Mouse (Mus musculus) forebrain, embryonic 15.5 days (tissue): ENCODE data around the gene Lrrc4. TPM values are rescaled to one million over a fixed set of nuclear protein-coding genes. Genes with fewer than 3 reads are reported as not detected.

ENCODE experiments used
- ATAC-seq: fragments of 200-750 bp; cut with Nextera tagmentation; replicated peaks from 2 replicates; pipeline ENCODE4 v1.8.0; 2017; ENCODE audit warnings: mild to moderate bottlenecking, moderate TSS enrichment, moderate library complexity
- H3K27ac ChIP-seq: fragments of 300-500 bp; sonication (generic); replicated peaks from 2 replicates; pipeline ENCODE4 v1.5.1; 2015; ENCODE audit warnings: mild to moderate bottlenecking, inconsistent platforms
- H3K27me3 ChIP-seq: fragments of 300-500 bp; sonication (generic); 2 replicates; pipeline ENCODE4 v1.6.1; 2015; ENCODE audit warnings: inconsistent platforms
- H3K36me3 ChIP-seq: fragments of 300-500 bp; sonication (generic); 2 replicates; pipeline ENCODE4 v1.6.1; 2015; ENCODE audit warnings: mild to moderate bottlenecking, inconsistent platforms
- H3K4me1 ChIP-seq: fragments of 300-500 bp; sonication (generic); 2 replicates; pipeline ENCODE4 v1.6.1; 2015; ENCODE audit warnings: inconsistent platforms
- H3K4me2 ChIP-seq: fragments of 300-500 bp; sonication (generic); replicated peaks from 2 replicates; pipeline ENCODE4 v1.6.1; 2015; ENCODE audit warnings: mild to moderate bottlenecking, inconsistent platforms
- H3K4me3 ChIP-seq: fragments of 300-500 bp; sonication (generic); 2 replicates; pipeline ENCODE4 v1.5.1; 2015; ENCODE audit warnings: mild to moderate bottlenecking, inconsistent platforms
- H3K9ac ChIP-seq: fragments of 300-500 bp; sonication (generic); replicated peaks from 2 replicates; pipeline ENCODE4 v1.6.1; 2015; ENCODE audit warnings: mild to moderate bottlenecking, inconsistent platforms
- H3K9me3 ChIP-seq: fragments of 300-500 bp; sonication (generic); 2 replicates; pipeline ENCODE4 v1.6.1; 2016; ENCODE audit warnings: inconsistent platforms
- WGBS: fragments of 180-500 bp; shearing (Covaris S2); methylation state at CpG from one replicate; pipeline ENCODE4 v1.1.7; 2015; ENCODE audit warnings: mixed read lengths; 5-methylcytosine and 5-hydroxymethylcytosine counted together
- polyA plus RNA-seq: library from polyadenylated mRNA; unstranded; fragments of >200 nt; fragmentation: Nextera tagmentation; extraction: Ambion mirVana; gene quantifications from 2 replicates; pipeline ENCODE4 v1.2.1, GENCODE M21; 2015

The Lrrc4 gene
- polyA plus RNA-seq, 1 experiment from 2014 or later: 6.5 TPM

- WGBS: 94% methylated on average over 1 of the region's 1 CpGs
- Histone ChIP-seq H3K4me3 (no peak overlapping the region), H3K4me1 (no peaks in the 10 kb centered on the region), H3K27me3 (no peaks in the 10 kb centered on the region), H3K9ac (no peak overlapping the region), H3K36me3 (no peaks in the 10 kb centered on the region), H3K27ac (no peak overlapping the region), H3K4me2 (no peak overlapping the region), H3K9me3 (no peaks in the 10 kb centered on the region)
- no peak for ATAC-seq
These were observed 156.9 kb downstream of the Lrrc4 start for GRCm38 (mm10) chr6:28674686-28675085.

- H3K4me1 ChIP-seq: no peaks in the 10 kb centered on the region
- H3K27ac ChIP-seq: no peak overlapping the region
- no peak for ATAC-seq
- no peak overlapping the region for H3K4me2 ChIP-seq
- H3K9me3 ChIP-seq: no peaks in the 10 kb centered on the region
- no peaks in the 10 kb centered on the region for H3K36me3 ChIP-seq
- H3K4me3 ChIP-seq: no peak overlapping the region
- H3K27me3 ChIP-seq: no peaks in the 10 kb centered on the region
- WGBS: 91% methylated on average over 1 of the region's 1 CpGs
- H3K9ac ChIP-seq: no peak overlapping the region
These were observed 159.2 kb downstream of the Lrrc4 start for GRCm38 (mm10) chr6:28672388-28672787.

DNA sequence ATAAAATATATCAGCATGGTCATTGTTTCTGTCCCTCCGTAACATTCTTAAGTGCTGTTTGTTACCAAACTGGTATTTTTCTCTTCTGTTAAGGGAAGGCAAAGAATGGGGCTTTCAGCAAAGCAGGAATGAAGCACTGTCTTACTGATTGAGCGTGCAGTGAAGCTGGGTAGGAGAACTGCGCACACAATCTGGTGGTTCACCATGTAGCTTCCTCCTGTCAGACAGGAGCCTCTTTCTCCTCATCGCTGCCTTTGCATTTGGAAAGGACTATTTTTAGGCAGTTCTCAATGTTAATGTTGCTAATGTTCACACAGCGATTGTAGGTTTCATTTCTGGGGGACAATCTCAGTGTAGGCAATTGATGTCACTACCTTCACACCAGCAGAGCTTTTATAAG, 162.3 kb downstream of the Lrrc4 start:
- Histone ChIP-seq H3K9ac (no peak overlapping the region), H3K36me3 (no peaks in the 10 kb centered on the region), H3K4me2 (no peak overlapping the region), H3K9me3 (no peaks in the 10 kb centered on the region), H3K27me3 (no peaks in the 10 kb centered on the region), H3K4me1 (0 out of 2 replicates have a peak, but pooled peaks cover 2% of the 10 kb centered on the region), H3K27ac (no peak overlapping the region), H3K4me3 (no peak overlapping the region)
- no peak for ATAC-seq
- WGBS: 91% methylated on average over 5 of the region's 5 CpGs

DNA sequence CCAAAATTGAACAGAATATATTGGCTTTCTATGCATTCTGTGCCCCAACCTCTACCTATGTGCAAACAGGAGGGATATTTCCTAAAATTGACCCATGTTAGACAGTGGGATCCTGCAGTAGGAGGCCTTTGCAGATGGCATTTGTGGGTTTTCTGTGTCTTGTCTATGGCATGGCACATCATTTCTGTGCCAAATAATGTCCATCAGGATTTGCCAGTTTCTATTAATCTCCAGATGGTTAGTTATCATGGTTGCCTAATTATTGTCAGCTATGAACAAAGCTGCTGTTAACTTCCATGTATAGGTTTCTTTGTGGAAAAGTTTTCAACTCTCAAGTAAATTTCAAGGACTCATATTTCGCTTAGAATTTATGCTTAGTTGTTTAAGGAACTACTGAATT, 164.0 kb downstream of the Lrrc4 start:
- H3K9me3 ChIP-seq: no peaks in the 10 kb centered on the region
- no peak overlapping the region for H3K9ac ChIP-seq
- no peak overlapping the region for H3K4me3 ChIP-seq
- H3K4me1 ChIP-seq: 0 out of 2 replicates have a peak, but pooled peaks cover 2% of the 10 kb centered on the region
- no peak for ATAC-seq
- no peak overlapping the region for H3K4me2 ChIP-seq
- H3K36me3 ChIP-seq: no peaks in the 10 kb centered on the region
- no peak overlapping the region for H3K27ac ChIP-seq
- no peaks in the 10 kb centered on the region for H3K27me3 ChIP-seq
- WGBS: 90% methylated on average over 1 of the region's 1 CpGs

DNA sequence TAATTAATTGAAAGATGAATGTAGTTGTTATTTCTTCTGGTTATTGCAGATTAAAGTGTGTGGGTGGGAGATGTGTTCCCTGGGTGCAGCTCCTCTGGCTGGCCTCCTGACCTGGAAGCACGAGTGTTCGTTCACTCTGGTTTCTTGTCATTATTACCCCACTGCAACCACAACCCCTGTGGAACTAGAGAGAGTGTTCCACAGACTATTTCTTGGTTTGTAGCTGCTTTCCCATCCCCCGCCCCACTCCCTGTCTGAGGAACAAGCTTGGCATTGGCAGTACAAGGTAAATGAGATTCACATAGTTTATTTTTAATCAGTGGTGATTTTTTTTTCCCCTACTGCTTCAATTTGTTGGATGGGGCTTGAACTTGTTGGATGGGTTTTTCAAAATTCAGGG, 166.8 kb downstream of the Lrrc4 start:
- no peaks in the 10 kb centered on the region for H3K36me3 ChIP-seq
- H3K27ac ChIP-seq: no peak overlapping the region
- no peak overlapping the region for H3K4me2 ChIP-seq
- no peaks in the 10 kb centered on the region for H3K27me3 ChIP-seq
- 0 out of 2 replicates have a peak, but pooled peaks cover 2% of the 10 kb centered on the region for H3K4me1 ChIP-seq
- ATAC-seq: no peak
- H3K9ac ChIP-seq: no peak overlapping the region
- H3K4me3 ChIP-seq: no peak overlapping the region
- 82% methylated on average over 3 of the region's 3 CpGs for WGBS
- H3K9me3 ChIP-seq: no peaks in the 10 kb centered on the region

DNA sequence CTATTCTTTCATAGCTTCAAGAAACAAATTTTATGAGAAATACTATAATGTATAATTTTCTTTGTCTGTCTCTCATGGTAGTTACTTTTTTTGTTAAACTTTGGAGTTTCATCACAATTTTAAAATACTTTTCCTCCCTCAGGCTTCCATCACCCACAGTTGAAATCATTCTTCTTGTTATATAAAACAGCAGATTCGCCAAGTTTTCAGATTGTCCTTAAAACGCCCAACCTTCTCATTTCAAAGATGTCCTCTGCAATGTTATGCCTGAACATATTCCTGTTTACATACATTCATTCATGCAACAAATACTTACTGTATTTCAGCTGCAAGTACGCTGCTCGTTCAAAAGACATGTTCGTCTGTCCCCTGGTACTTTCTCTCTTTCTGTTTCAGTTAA, 167.9 kb downstream of the Lrrc4 start:
- Histone ChIP-seq H3K4me3 (no peak overlapping the region), H3K4me2 (no peak overlapping the region)

GRCm38 (mm10) chr6:28663004-28663403, 168.5 kb downstream of the Lrrc4 start:
- H3K9me3 ChIP-seq: no peaks in the 10 kb centered on the region
- H3K27ac ChIP-seq: no peak overlapping the region
- no peak overlapping the region for H3K4me2 ChIP-seq
- 76% methylated on average over 3 of the region's 3 CpGs for WGBS
- H3K9ac ChIP-seq: no peak overlapping the region
- no peaks in the 10 kb centered on the region for H3K27me3 ChIP-seq
- no peak for ATAC-seq
- H3K4me1 ChIP-seq: 0 out of 2 replicates have a peak, but pooled peaks cover 2% of the 10 kb centered on the region
- no peak overlapping the region for H3K4me3 ChIP-seq
- no peaks in the 10 kb centered on the region for H3K36me3 ChIP-seq

More for the DNA sequence above, 167.9 kb downstream of the Lrrc4 start:
- Histone ChIP-seq H3K9ac (no peak overlapping the region), H3K27ac (no peak overlapping the region), H3K4me1 (0 out of 2 replicates have a peak, but pooled peaks cover 2% of the 10 kb centered on the region), H3K36me3 (no peaks in the 10 kb centered on the region), H3K9me3 (no peaks in the 10 kb centered on the region), H3K27me3 (no peaks in the 10 kb centered on the region)
- WGBS: 86% methylated on average over 5 of the region's 5 CpGs
- ATAC-seq: no peak

DNA sequence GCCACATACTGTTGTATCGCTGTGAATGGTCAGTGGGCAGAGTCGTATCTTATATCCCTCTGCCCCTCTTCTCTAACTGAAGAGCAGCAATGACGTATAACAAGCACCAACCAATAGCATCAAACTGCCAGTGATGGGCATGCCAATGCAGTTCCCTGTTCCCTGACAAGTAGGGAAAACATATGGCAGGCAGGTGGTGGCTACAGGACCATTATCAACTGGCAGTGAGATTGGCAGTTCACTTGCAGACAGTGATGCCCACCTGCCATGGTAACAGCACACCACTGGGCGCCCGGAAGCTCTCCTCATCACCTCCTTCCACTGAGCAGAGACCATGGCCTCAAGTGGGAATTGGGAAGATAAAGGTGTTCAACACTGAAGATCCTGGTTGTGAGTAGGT, 175.0 kb downstream of the Lrrc4 start:
- Histone ChIP-seq H3K27me3 (no peaks in the 10 kb centered on the region), H3K9me3 (no peaks in the 10 kb centered on the region), H3K36me3 (no peaks in the 10 kb centered on the region), H3K4me3 (no peak overlapping the region), H3K9ac (no peak overlapping the region), H3K4me1 (no peaks in the 10 kb centered on the region), H3K4me2 (no peak overlapping the region), H3K27ac (no peak overlapping the region)
- WGBS: 82% methylated on average over 5 of the region's 5 CpGs
- ATAC-seq: no peak

- H3K9ac ChIP-seq: no peak overlapping the region
- no peak overlapping the region for H3K4me3 ChIP-seq
- H3K36me3 ChIP-seq: no peaks in the 10 kb centered on the region
- H3K4me2 ChIP-seq: no peak overlapping the region
- H3K27ac ChIP-seq: no peak overlapping the region
- no peak for ATAC-seq
- peaks cover 5% of the 10 kb centered on the region; the same call in 1 of the 2 replicates for H3K4me1 ChIP-seq
- no peaks in the 10 kb centered on the region for H3K9me3 ChIP-seq
- no peaks in the 10 kb centered on the region for H3K27me3 ChIP-seq
These were observed 186.3 kb downstream of the Lrrc4 start for GRCm38 (mm10) chr6:28645231-28645630.

DNA sequence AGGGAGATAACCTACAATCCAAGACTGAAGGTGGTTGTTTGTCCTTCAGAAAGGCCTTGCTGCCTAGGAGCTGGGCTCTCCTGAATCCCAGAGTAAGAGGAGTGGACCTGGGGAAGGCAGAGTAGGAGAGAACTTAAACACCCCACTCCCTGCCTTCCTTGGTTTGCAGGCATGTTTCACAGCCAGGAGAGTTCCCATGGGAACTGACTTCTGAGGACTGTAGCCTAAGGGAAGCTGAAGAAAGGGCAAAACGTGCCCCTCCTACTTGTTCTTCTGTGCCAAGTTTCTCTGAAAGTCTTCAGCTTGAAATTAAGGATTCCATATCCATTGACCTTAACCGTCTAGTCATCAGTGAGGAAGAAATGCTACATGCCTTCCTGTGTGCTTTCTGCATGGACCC, 188.6 kb downstream of the Lrrc4 start:
- H3K4me2 ChIP-seq: no peak overlapping the region
- no peak for ATAC-seq

GRCm38 (mm10) chr6:28640088-28640487, 191.5 kb downstream of the Lrrc4 start:
- no peak overlapping the region for H3K4me3 ChIP-seq
- no peaks in the 10 kb centered on the region for H3K27me3 ChIP-seq
- H3K4me2 ChIP-seq: no peak overlapping the region
- peaks cover 5% of the 10 kb centered on the region; the same call in 1 of the 2 replicates for H3K4me1 ChIP-seq
- no peaks in the 10 kb centered on the region for H3K9me3 ChIP-seq
- H3K27ac ChIP-seq: no peak overlapping the region
- 84% methylated on average over 5 of the region's 5 CpGs for WGBS
- H3K9ac ChIP-seq: no peak overlapping the region
- ATAC-seq: no peak
- H3K36me3 ChIP-seq: no peaks in the 10 kb centered on the region

More for the DNA sequence above, 188.6 kb downstream of the Lrrc4 start:
- no peaks in the 10 kb centered on the region for H3K27me3 ChIP-seq
- peaks cover 5% of the 10 kb centered on the region; the same call in 1 of the 2 replicates for H3K4me1 ChIP-seq
- no peaks in the 10 kb centered on the region for H3K36me3 ChIP-seq
- H3K9ac ChIP-seq: no peak overlapping the region
- 54% methylated on average over 2 of the region's 2 CpGs for WGBS
- no peak overlapping the region for H3K27ac ChIP-seq
- no peaks in the 10 kb centered on the region for H3K9me3 ChIP-seq
- H3K4me3 ChIP-seq: no peak overlapping the region

GRCm38 (mm10) chr6:28635531-28636348, 195.8 kb downstream of the Lrrc4 start:
- Histone ChIP-seq H3K36me3 (no peaks in the 10 kb centered on the region), H3K9ac (no peak overlapping the region), H3K4me2 (no peak overlapping the region), H3K27ac (no peak overlapping the region), H3K27me3 (no peaks in the 10 kb centered on the region), H3K4me3 (no peak overlapping the region), H3K4me1 (peaks cover 21% of the 10 kb centered on the region), H3K9me3 (no peaks in the 10 kb centered on the region)
- ATAC-seq: no peak
- WGBS: 81% methylated on average over 6 of the region's 6 CpGs

GRCm38 (mm10) chr6:28635092-28635491, 196.5 kb downstream of the Lrrc4 start:
- 48% methylated on average over 1 of the region's 1 CpGs for WGBS
- ATAC-seq: no peak
- H3K36me3 ChIP-seq: no peaks in the 10 kb centered on the region
- no peak overlapping the region for H3K27ac ChIP-seq
- H3K27me3 ChIP-seq: no peaks in the 10 kb centered on the region
- H3K4me2 ChIP-seq: no peak overlapping the region
- no peaks in the 10 kb centered on the region for H3K9me3 ChIP-seq
- no peak overlapping the region for H3K9ac ChIP-seq
- H3K4me1 ChIP-seq: peaks cover 27% of the 10 kb centered on the region
- no peak overlapping the region for H3K4me3 ChIP-seq
